Mouse (Mus musculus): Measurements from ENCODE around the gene Gramd2.

DNA sequence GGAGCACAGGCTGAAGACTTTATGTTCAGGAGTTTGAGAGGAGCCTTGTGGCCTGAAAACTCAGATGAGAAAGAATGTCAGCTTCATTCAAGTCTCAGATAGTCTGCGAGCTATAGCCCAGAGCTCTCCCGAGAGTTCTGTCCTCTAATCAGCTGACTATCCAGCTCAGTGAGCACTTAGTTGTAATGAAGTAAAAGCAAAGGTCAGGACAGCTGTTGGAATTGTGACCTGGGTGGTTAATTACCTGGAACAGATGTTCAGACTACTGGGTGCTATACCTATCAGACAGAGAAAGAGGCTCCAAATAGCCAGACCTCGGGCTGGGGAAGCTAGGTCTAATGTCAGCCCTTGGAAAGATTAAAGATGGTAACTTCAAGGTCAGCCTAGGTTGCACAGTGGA lies 16.0 kb upstream of the Gramd2 start:
- TF ChIP-seq CTCF (IDR thresholded peaks at IDR 0.05; ENCODE audit: low read depth, low read length) (no peak), POLR2A (IDR thresholded peaks at IDR 0.05; ENCODE audit: extremely low read depth, insufficient read depth, low read length) (no peak)

Data from liver, adult 2 months (tissue).